Mouse (Mus musculus) ZHBTc4 (cell line): Measurements from ENCODE around the gene Phyh.
"Not testable (repeated sequence)": the region's sequence is repeated elsewhere in the genome, so short reads cannot be mapped to it uniquely, and the experiment has no call there.

ENCODE experiments used
- DNase-seq: peaks from one replicate; pipeline ENCODE4 v3.0.0-alpha.2; 2011; ENCODE audit warnings: low read depth, low spot score

Phyh gene

GRCm38 (mm10) chr2:4917326-4918021 is 1.3 kb upstream of the Phyh start:
- peak; percentile 80 for DNase-seq

GRCm38 (mm10) chr2:4921019-4921418 is 2.2 kb downstream of the Phyh start:
- no peak for DNase-seq

- DNase-seq = no peak
Observed at GRCm38 (mm10) chr2:4922476-4923164, 3.8 kb downstream of the Phyh start.

- no peak for DNase-seq
Observed at GRCm38 (mm10) chr2:4927391-4927790, 8.6 kb downstream of the Phyh start.

- DNase-seq = no peak
Observed at GRCm38 (mm10) chr2:4929230-4929629, 10.4 kb downstream of the Phyh start.

- no peak for DNase-seq
Observed at GRCm38 (mm10) chr2:4934516-4934915, 15.7 kb downstream of the Phyh start.

- no peak for DNase-seq
Observed at GRCm38 (mm10) chr2:4937931-4938330, 19.1 kb downstream of the Phyh start.

- peak; percentile 61 for DNase-seq
Observed at GRCm38 (mm10) chr2:4940861-4941260, 22.0 kb downstream of the Phyh start.

GRCm38 (mm10) chr2:4949691-4950090 is 30.9 kb downstream of the Phyh start:
- not testable (repeated sequence) for DNase-seq

GRCm38 (mm10) chr2:4950986-4951385 is 32.2 kb downstream of the Phyh start:
- DNase-seq = no peak

- DNase-seq = peak; percentile 68
Observed at GRCm38 (mm10) chr2:4954216-4954760, 35.5 kb downstream of the Phyh start.

- peak; percentile 41 for DNase-seq
Observed at GRCm38 (mm10) chr2:4958039-4958438, 39.2 kb downstream of the Phyh start.

GRCm38 (mm10) chr2:4967806-4968205 is 49.0 kb downstream of the Phyh start:
- peak; percentile 80 for DNase-seq

- no peak for DNase-seq
Observed at GRCm38 (mm10) chr2:4969083-4969482, 50.3 kb downstream of the Phyh start.

GRCm38 (mm10) chr2:4975807-4976206 is 57.0 kb downstream of the Phyh start, which contains the start of gene Ucma:
Gene Ucma, plus strand, starts transcription at chr2:4976122.
- DNase-seq = no peak

GRCm38 (mm10) chr2:4978091-4978490 is 59.3 kb downstream of the Phyh start:
- DNase-seq = peak; percentile 53

GRCm38 (mm10) chr2:4983987-4984386 is 65.2 kb downstream of the Phyh start:
- DNase-seq = peak; percentile 54

- peak; percentile 76 for DNase-seq
Observed at GRCm38 (mm10) chr2:4985000-4985399, 66.2 kb downstream of the Phyh start.

- DNase-seq = no peak
Observed at GRCm38 (mm10) chr2:4986798-4987197, 68.0 kb downstream of the Phyh start.

- DNase-seq = no peak
Observed at GRCm38 (mm10) chr2:4987388-4988180, 68.8 kb downstream of the Phyh start.
